Mouse (Mus musculus): Measurements from ENCODE around the gene Lrp5. TPM values are rescaled to one million over a fixed set of nuclear protein-coding genes. Genes with fewer than 3 reads are reported as not detected.

Gene Lrp5
- total RNA-seq, 2 experiments from 2014 or later: 50.6 to 51.0 TPM

DNA sequence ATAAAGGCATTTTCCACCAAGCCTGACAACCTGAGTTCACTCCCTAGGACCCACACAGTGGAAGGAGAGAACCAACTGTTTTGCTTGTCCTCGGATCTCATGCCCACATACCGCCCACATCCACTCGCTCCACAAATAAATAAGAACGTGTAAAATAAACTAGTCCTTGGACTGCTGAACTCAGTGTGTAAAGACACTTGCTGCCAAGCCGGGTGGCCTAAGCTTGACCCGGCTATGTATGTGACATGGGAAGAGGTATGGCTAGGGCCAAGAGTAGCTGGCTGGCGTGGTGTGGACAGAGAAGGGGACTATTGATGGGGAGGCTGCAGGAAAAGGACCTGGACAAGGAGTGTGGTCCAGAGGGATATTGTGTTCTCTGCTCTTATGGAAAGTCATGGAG lies 11.7 kb upstream of the Lrp5 start:
- no peak for DNase-seq
- intact Hi-C loops (cut with DNase I): loop anchor here (2.0 kb wide), 1 partner anchor 73 kb away; no protein-coding TSS in a partner anchor

- intact Hi-C loops (cut with DNase I): no loop called here
- no peak for DNase-seq
Measured at GRCm38 (mm10) chr19:3695976-3696375, 9.6 kb upstream of the Lrp5 start.

DNA sequence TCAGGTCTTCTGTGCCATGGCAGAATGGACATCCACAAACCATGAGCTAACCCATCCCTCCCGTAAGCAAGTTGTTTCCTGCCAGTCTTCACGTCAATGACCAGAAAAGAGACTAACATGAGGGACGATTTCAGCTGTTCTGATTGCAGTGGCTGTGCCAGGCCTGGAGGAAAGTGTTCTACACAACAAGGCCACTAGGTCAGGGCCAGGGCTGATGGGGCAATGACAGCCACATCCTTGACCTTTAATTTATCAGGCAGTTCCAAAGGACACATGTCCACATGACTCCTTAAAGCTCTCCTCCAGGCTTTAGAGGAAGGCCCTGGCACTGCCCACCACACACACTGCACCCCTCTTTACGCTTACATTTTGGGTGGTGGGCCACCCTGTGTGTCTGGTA lies 9.1 kb upstream of the Lrp5 start:
- no peak for DNase-seq
- intact Hi-C loops (cut with DNase I): no loop called here

DNA sequence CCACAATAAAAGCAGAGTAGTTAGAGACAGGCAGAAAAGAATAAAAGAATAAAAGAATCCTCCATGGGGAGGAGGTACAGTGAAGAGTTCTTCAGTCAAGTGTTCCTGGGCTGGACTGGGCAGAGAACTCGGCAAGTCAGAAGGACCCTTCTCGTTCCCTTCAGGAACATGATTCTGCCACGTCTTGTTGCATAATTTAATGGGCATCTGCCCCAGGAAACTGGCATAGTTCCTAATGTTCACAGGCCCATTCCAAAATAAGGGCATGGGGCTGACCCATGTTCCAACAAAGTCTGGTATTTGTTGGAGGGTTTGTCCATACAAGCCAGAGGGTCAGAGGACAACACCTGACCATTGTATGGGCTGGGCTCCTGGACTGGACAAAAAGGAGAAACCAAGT lies 8.6 kb upstream of the Lrp5 start:
- intact Hi-C loops (cut with DNase I): no loop called here
- no peak for DNase-seq

- intact Hi-C loops (cut with DNase I): no loop called here
- DNase-seq: no peak
Measured at GRCm38 (mm10) chr19:3694476-3694875, 8.1 kb upstream of the Lrp5 start.

DNA sequence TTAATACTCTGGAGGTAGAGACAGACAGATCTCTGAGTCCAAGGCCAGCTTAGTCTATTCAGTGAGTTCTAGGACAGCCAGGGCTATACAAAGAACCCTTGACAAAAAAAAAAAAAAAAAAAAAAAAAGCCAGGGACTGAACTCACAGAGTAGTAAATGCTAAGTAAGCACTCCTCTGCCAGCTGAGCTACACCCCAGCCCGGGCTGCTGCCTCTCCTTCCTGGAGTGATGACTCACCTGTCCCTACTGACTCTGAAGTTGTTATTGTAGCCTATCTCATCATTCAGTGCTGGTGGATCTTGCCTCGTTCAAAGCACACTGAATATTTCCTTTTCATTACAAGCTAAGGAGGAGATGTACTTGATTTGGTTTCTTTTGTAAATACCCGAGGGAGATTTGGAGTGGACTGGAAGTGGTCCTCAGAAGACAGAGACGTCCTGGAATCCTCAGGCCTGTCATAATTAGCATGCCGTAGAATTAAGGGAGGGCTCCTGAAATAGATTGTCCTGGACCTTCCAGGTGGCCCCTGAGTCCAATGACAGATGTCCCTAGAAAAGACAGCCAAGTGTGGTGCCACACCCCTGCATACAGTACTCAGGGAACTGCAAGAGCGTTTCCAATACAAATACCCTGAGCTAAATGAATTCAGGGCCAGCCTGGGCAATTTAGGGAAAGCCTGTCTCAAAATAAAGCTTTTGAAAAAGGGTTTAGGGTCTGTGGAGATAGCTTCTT lies 6.2 kb upstream of the Lrp5 start:
- intact Hi-C loops (cut with DNase I): no loop called here
- no peak for DNase-seq

- no peak for DNase-seq
- intact Hi-C loops (cut with DNase I): no loop called here
Measured at GRCm38 (mm10) chr19:3691337-3691736, 5.0 kb upstream of the Lrp5 start.

DNA sequence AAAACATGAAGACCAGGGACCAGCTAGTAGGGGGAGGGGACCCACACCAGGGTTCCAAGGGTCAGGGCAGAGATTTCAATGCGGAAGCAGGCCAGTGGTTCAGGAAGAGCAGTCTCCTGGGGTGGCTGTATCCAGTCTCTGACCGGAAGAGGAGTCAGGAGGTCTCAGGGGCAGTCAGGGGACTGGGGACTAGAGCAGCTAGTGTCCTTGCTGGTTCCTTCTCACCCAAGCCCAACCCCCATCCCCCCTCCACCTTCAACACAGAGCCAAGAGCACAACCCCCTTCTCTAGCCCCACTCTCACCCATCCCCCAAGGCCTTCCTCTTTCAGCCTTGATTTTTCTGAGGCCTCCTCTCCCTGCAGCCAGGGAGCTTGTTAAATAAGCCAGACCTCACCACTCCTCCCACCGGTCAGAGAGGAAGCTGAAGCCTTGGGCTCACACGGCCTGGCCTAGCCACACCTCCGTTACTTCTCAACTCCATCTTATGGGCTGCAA lies 1.4 kb upstream of the Lrp5 start:
- intact Hi-C loops (cut with DNase I): loop anchor here (2.0 kb wide), 1 partner anchor 61 kb away; no protein-coding TSS in a partner anchor
- DNase-seq: peak in 1 of 2 experiments; percentile 49

- peak; percentile 62 to 64 for DNase-seq
- intact Hi-C loops (cut with DNase I): loop anchor here (2.0 kb wide), 1 partner anchor 59 kb away; no protein-coding TSS in a partner anchor
Measured at GRCm38 (mm10) chr19:3685611-3686214, 651 bp downstream of the Lrp5 start.

DNA sequence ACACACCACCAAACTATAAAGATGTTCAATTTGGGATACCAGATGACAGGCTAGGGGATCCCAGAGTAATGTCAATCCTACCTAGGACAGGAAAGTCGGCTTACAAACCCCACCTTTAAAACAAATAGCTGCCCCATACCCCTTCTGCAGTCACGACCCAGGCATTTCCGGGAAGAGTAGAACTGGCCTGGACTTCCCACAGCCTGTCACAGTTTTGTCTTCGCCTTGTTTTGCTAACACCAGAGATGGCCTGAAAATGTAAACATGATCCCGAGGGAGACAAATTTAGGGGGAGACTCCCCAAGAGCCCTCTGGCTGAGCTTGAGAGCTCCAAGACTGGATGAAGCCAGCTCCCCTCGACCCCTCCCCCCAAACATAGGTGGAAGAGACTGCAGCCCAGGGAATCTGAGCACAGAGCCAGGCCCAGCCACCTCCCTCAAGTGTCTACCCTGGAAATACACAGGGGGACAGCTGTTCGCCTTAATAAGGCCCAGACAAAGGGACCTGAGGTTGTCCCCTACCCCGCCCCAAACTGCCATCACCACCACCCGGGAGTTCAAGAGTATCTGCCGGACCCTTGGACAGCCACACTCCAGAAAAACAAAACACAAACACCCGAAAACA lies 1.3 kb downstream of the Lrp5 start:
- DNase-seq: no peak
- intact Hi-C loops (cut with DNase I): no loop called here

DNA sequence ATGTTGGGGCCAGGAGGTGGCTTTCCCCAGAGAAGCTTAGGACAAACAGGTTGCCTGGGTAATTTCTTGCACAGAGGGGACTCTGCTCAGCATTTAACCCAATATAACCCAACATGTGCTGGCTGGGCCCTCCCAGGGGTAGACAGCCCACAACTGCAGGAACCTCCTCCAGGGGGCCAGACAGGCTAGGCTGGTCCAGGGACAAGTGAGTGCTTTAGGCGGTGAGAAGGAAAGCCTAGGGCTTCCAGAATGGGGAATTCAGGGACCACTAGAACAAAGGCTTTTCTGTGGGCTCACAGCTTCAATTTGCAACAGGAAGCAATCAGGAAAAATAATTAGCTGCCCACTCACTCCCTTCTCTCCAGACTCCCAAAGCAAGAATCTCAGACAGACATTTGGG lies 1.9 kb downstream of the Lrp5 start:
- intact Hi-C loops (cut with DNase I): no loop called here
- DNase-seq: no peak

GRCm38 (mm10) chr19:3681310-3681934 lies 4.9 kb downstream of the Lrp5 start:
- intact Hi-C loops (cut with DNase I): no loop called here
- peak; percentile 91 to 93 for DNase-seq

DNA sequence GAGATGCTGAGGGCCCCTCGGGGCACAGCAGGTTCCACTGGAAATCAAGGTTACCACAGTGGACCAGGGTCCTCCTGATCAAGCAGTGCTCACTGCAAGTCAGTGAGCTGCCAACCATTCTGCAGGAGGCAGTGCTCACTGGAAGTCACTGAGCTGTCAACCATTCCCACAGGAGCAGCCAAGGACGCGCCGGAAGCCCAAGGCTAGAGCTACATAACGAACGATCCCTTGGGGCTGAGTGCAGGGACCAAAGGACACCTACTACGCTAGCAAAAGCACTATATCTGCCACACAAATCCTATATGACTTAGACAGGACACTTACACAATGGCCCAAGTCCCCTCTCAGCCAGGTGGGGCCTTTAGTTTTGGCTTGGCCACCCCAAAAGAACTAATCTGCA lies 5.6 kb downstream of the Lrp5 start:
- intact Hi-C loops (cut with DNase I): no loop called here
- DNase-seq: peak; percentile 55 to 57

DNA sequence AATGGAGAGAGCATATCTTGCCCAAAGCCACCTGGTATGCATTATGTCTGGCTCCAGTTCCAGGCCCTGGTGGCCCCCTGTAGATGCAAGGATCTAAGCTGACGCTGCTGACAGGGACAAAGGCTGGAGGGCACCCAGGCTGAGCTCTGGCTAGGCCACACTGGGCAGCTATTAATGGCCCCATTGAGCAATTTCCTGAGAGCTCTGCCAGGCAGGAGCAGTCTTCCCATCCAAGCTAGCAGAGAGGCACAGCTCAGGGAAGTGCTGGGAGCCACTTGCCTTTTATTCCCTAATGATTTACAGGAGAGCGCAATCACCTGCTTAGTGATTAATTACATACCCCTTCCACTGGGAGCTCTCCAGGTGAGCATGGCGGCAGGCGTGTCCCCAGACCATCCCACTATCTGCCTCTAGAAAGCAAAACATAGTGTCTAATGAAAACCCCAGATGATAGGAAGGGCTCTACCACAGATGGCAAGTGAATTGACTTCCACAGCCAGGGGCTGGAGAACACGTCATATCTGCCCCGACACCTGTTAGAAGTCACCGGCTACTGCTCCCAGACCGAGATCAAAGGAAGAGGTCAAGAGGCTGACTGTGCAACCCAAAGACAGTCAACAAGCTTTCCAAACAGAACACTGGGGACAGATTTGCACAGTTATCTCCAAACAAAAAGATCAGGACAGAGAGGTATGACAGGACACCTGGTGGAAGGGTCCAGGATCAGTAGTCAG lies 12.1 kb downstream of the Lrp5 start:
- intact Hi-C loops (cut with DNase I): no loop called here
- peak in 1 of 2 experiments; percentile 42 for DNase-seq

- DNase-seq: no peak
- intact Hi-C loops (cut with DNase I): no loop called here
Measured at GRCm38 (mm10) chr19:3673149-3673548, 13.2 kb downstream of the Lrp5 start.

DNA sequence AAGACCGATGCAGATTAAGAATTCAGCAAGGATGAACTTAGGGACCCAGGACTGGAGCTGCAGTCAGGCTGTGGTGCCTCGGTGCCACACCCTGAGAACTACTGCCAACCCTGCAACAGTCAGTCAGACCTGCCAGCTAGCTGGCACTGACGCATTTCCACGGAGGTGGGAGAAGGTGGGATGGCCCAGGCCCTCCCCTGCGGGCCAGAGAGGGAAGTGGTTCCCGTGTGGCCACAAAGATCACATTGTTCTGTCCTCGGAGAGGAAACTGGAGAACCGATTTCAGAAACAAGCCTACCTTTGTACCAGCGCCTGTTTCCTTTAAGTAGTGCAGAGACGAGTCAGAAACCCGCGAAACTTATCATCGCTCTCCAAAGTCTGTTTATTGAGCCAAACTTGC lies 17.3 kb downstream of the Lrp5 start:
- peak; percentile 50 to 60 for DNase-seq
- intact Hi-C loops (cut with DNase I): no loop called here

DNA sequence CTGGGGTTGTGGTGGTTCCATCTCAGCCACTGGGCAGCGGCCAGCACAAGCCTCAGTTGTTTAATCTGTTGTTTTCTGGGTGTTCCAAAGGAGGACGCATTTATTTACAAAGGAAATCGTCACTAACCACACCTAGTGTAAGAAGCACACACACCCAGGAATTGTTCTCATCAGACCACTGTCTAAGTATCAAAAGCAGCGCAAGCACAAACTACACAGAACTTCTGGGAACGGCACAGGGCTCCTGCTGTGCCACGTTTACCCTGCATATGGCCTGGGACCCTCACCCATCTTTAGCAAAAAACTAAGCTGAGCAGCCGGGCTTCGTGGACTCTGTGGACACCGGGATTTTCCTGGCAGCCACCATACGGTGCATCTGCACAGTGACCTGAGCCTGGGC lies 17.8 kb downstream of the Lrp5 start:
- no peak for DNase-seq
- intact Hi-C loops (cut with DNase I): no loop called here

DNA sequence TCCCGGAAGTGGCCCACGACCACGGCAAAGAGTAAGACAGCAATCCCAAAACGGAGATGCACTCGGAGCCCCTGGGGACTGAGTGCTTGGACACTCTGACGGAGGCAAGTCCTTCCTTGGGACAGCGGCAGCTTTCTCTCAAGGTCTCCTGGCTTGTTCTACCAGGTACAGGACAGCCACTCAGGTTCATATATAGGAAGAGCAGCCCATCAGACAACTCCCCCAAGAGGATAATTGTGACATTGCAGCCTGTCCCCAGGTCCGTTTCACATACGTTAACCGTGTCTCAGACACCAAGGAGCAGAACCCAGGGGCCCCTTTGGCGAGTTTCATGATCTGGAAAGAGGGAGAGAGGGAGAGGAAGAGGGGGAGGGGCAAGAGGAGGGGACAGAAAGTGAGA lies 18.4 kb downstream of the Lrp5 start:
- intact Hi-C loops (cut with DNase I): no loop called here

GRCm38 (mm10) chr19:3667155-3667895 lies 19.0 kb downstream of the Lrp5 start:
- intact Hi-C loops (cut with DNase I): no loop called here
- DNase-seq: peak; percentile 57 to 58

More for the DNA sequence above, 18.4 kb downstream of the Lrp5 start:
- no peak for DNase-seq

DNA sequence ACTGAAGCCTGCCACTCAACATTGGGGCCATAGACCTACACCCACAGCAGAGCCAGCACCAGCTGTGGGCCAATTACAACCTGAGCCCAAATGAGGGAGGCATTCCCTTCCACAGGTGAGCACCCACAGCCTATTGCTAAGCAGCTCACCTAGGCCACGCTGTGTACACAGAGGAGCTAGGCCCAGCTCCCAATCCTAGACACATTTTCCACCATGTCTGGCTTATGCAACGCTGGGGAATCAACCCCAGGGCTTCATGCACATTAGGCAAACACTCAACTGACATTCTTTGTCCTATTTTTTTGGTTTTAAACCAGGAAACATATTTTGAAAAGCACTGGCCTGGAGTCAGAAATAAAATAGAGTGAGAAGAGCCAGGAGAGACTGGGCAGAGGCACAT lies 19.7 kb downstream of the Lrp5 start:
- intact Hi-C loops (cut with DNase I): no loop called here
- no peak for DNase-seq

Data from heart, postnatal 10 days (tissue).